Mouse (Mus musculus) kidney, embryonic 14.5 days (tissue): ENCODE measurements around the gene Hist1h2bj. TPM values are rescaled to one million over a fixed set of nuclear protein-coding genes. Genes with fewer than 3 reads are reported as not detected.

Experiments used
- ATAC-seq: fragments of 200-750 bp; cut with Nextera tagmentation; 2 replicates; pipeline ENCODE4 v1.8.0; 2017; ENCODE audit warnings: moderate number of reproducible peaks, mild to moderate bottlenecking, moderate TSS enrichment, moderate library complexity; ENCODE audit not compliant: low FRiP score, low TSS enrichment
- H3K27ac ChIP-seq: fragments of 300-500 bp; sonication (generic); 2 replicates; pipeline ENCODE4 v1.5.1; 2014; ENCODE audit warnings: low read depth, mild to moderate bottlenecking, low read length, moderate library complexity, mixed read lengths
- H3K27me3 ChIP-seq: fragments of 300-500 bp; sonication (generic); 2 replicates; pipeline ENCODE4 v1.6.1; 2014; ENCODE audit warnings: mild to moderate bottlenecking, low read length; ENCODE audit not compliant: control insufficient read depth, insufficient read depth
- H3K36me3 ChIP-seq: fragments of 300-500 bp; sonication (generic); 2 replicates; pipeline ENCODE4 v1.6.1; 2014; ENCODE audit warnings: low read length, mixed read lengths; ENCODE audit not compliant: control insufficient read depth, insufficient read depth
- H3K4me1 ChIP-seq: fragments of 300-500 bp; sonication (generic); 2 replicates; pipeline ENCODE4 v1.6.1; 2014; ENCODE audit warnings: low read length, mixed read lengths; ENCODE audit not compliant: control insufficient read depth, insufficient read depth
- H3K4me2 ChIP-seq: fragments of 300-500 bp; sonication (generic); replicated peaks from 2 replicates; pipeline ENCODE4 v1.6.1; 2014; ENCODE audit warnings: low read depth, mild to moderate bottlenecking, low read length
- H3K4me3 ChIP-seq: fragments of 300-500 bp; sonication (generic); 2 replicates; pipeline ENCODE4 v1.5.1; 2014; ENCODE audit warnings: mild to moderate bottlenecking, low read length
- H3K9ac ChIP-seq: fragments of 300-500 bp; sonication (generic); 2 replicates; pipeline ENCODE4 v1.6.1; 2014; ENCODE audit warnings: low read depth, mild to moderate bottlenecking, low read length, moderate library complexity
- H3K9me3 ChIP-seq: fragments of 300-500 bp; sonication (generic); 2 replicates; pipeline ENCODE4 v1.6.1; 2016; ENCODE audit warnings: low read length; ENCODE audit not compliant: control insufficient read depth
- WGBS: fragments of 180-500 bp; shearing (Covaris S2); extraction: QIAGEN DNeasy Blood & Tissue Kit; methylation state at CpG from one replicate; pipeline ENCODE4 v1.1.7; 2014; 5-methylcytosine and 5-hydroxymethylcytosine counted together
- polyA plus RNA-seq: library from polyadenylated mRNA; unstranded; fragments of >200 nt; fragmentation: Nextera tagmentation; extraction: Ambion mirVana; gene quantifications from 2 replicates; pipeline ENCODE4 v1.2.1, GENCODE M21; 2014

Gene Hist1h2bj
- polyA plus RNA-seq, 1 experiment from 2014 or later: 18.7 TPM

GRCm38 (mm10) chr13:22043503-22044431, 753 bp downstream of the Hist1h2bj start:
- H3K4me3 ChIP-seq: peak overlapping the region; percentile 39
- ATAC-seq: peak; percentile 11; the same call in 1 of the 2 replicates
- H3K27ac ChIP-seq: peak overlapping the region; percentile 53
- peak overlapping the region; percentile 69 for H3K9ac ChIP-seq
- H3K9me3 ChIP-seq: no peaks in the 10 kb centered on the region
- peak overlapping the region; percentile 41 for H3K4me2 ChIP-seq
- no peaks in the 10 kb centered on the region for H3K27me3 ChIP-seq
- no peaks in the 10 kb centered on the region for H3K36me3 ChIP-seq
- peaks cover 12% of the 10 kb centered on the region for H3K4me1 ChIP-seq
- WGBS: 1% methylated on average over 10 of the region's 14 CpGs

- Histone ChIP-seq H3K27ac (peak overlapping the region; percentile 53; the same call in 1 of the 2 replicates), H3K27me3 (no peaks in the 10 kb centered on the region), H3K4me2 (peak overlapping the region; percentile 41; the same call in 1 of the 2 replicates), H3K36me3 (no peaks in the 10 kb centered on the region), H3K9me3 (no peaks in the 10 kb centered on the region), H3K9ac (peak overlapping the region; percentile 69), H3K4me3 (peak overlapping the region; percentile 39), H3K4me1 (peaks cover 12% of the 10 kb centered on the region)
- no peak for ATAC-seq
- 94% methylated on average over 6 of the region's 6 CpGs for WGBS
These were observed 1.6 kb downstream of the Hist1h2bj start for GRCm38 (mm10) chr13:22044432-22045155.

GRCm38 (mm10) chr13:22045311-22045710, 2.3 kb downstream of the Hist1h2bj start:
- no peaks in the 10 kb centered on the region for H3K9me3 ChIP-seq
- H3K4me1 ChIP-seq: peaks cover 7% of the 10 kb centered on the region
- no peak overlapping the region for H3K27ac ChIP-seq
- ATAC-seq: no peak
- no peaks in the 10 kb centered on the region for H3K36me3 ChIP-seq
- H3K27me3 ChIP-seq: no peaks in the 10 kb centered on the region
- no peak overlapping the region for H3K9ac ChIP-seq
- H3K4me3 ChIP-seq: no peak overlapping the region
- no peak overlapping the region for H3K4me2 ChIP-seq
- WGBS: 63% methylated on average over 2 of the region's 2 CpGs

GRCm38 (mm10) chr13:22049041-22049440, 6.0 kb downstream of the Hist1h2bj start:
- 80% methylated on average over 2 of the region's 2 CpGs for WGBS
- Histone ChIP-seq H3K27me3 (no peaks in the 10 kb centered on the region), H3K9ac (no peak overlapping the region), H3K36me3 (no peaks in the 10 kb centered on the region), H3K9me3 (no peaks in the 10 kb centered on the region), H3K27ac (no peak overlapping the region), H3K4me2 (no peak overlapping the region), H3K4me3 (no peak overlapping the region), H3K4me1 (no peaks in the 10 kb centered on the region)
- ATAC-seq: no peak

GRCm38 (mm10) chr13:22049737-22050440, 6.9 kb downstream of the Hist1h2bj start:
- ATAC-seq: peak; percentile 71
- Histone ChIP-seq H3K27me3 (no peaks in the 10 kb centered on the region), H3K9ac (peak overlapping the region; percentile 47; the same call in 1 of the 2 replicates), H3K4me1 (no peaks in the 10 kb centered on the region), H3K4me2 (peak overlapping the region; percentile 64), H3K9me3 (no peaks in the 10 kb centered on the region), H3K36me3 (no peaks in the 10 kb centered on the region), H3K4me3 (peak overlapping the region; percentile 38), H3K27ac (peak overlapping the region; percentile 77)
- WGBS: 2% methylated on average over 14 of the region's 14 CpGs

GRCm38 (mm10) chr13:22050591-22051522, 7.8 kb downstream of the Hist1h2bj start:
- Histone ChIP-seq H3K9ac (peak overlapping the region; percentile 47; the same call in 1 of the 2 replicates), H3K27ac (peak overlapping the region; percentile 77), H3K4me2 (peak overlapping the region; percentile 64), H3K36me3 (no peaks in the 10 kb centered on the region), H3K4me1 (no peaks in the 10 kb centered on the region), H3K9me3 (no peaks in the 10 kb centered on the region), H3K4me3 (peak overlapping the region; percentile 38), H3K27me3 (no peaks in the 10 kb centered on the region)
- peak; percentile 94 for ATAC-seq
- WGBS: under 1% methylated on average over 52 of the region's 52 CpGs

- H3K27me3 ChIP-seq: no peaks in the 10 kb centered on the region
- peak overlapping the region; percentile 77 for H3K27ac ChIP-seq
- peak overlapping the region; percentile 42; the same call in 1 of the 2 replicates for H3K9ac ChIP-seq
- 13% methylated on average over 5 of the region's 5 CpGs for WGBS
- H3K36me3 ChIP-seq: no peaks in the 10 kb centered on the region
- peak overlapping the region; percentile 38 for H3K4me3 ChIP-seq
- peak overlapping the region; percentile 64 for H3K4me2 ChIP-seq
- H3K9me3 ChIP-seq: no peaks in the 10 kb centered on the region
- H3K4me1 ChIP-seq: no peaks in the 10 kb centered on the region
- no peak for ATAC-seq
These were observed 8.5 kb downstream of the Hist1h2bj start for GRCm38 (mm10) chr13:22051523-22051859.

GRCm38 (mm10) chr13:22053754-22054153, 10.7 kb downstream of the Hist1h2bj start:
- no peak overlapping the region for H3K9ac ChIP-seq
- H3K4me1 ChIP-seq: no peaks in the 10 kb centered on the region
- WGBS: 98% methylated on average over 1 of the region's 1 CpGs
- H3K27me3 ChIP-seq: no peaks in the 10 kb centered on the region
- no peak overlapping the region for H3K4me2 ChIP-seq
- ATAC-seq: no peak
- H3K36me3 ChIP-seq: no peaks in the 10 kb centered on the region
- H3K9me3 ChIP-seq: no peaks in the 10 kb centered on the region
- no peak overlapping the region for H3K27ac ChIP-seq
- H3K4me3 ChIP-seq: no peak overlapping the region
